ENCODE assay signal across 14 mouse cellular contexts in the genomic region with DNA sequence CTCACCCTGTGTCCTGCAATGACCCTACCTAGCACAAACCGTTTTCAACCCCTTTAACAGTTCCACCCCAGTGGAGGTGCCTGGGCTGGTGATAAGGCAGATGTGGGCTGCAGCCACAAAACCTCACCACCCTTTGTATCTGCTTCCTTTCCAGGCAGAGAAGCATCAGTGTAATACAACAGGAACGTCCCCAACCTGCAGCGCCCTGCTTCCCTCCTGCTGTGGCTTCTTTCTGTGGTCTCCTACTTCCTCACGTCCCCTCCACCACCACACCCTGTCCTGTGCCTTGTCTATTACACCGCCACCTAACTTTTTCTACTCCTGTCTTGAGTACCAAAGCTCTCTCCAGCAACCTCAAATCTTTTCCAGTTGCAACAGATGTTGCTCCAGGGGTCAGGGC. TPM values are rescaled to one million over a fixed set of nuclear protein-coding genes. Genes with fewer than 3 reads are reported as not detected.
DNase-seq lines count a peak whose midpoint lies in the region; ATAC-seq lines count a peak whose summit lies in the region.
"Had no signal": no experiment of that assay in that cellular context is flagged by ENCODE, and none has a peak within 500 bp of the region (broad histone marks: within the 10 kb centered on the region; RNA-seq: fewer than 3 reads in every experiment).

No protein-coding gene starts in this region.

- H3K4me3 ChIP-seq in forebrain, embryonic 11.5 days (ENCODE audit: low read depth, low read length), result no peak overlapping the region
- H3K4me3 ChIP-seq in hindbrain, embryonic 12.5 days, result no peak overlapping the region
- H3K4me3 ChIP-seq: heart, embryonic 15.5 days; intestine, embryonic 15.5 days; limb, embryonic 13.5 days; midbrain, embryonic 12.5 days had no signal

- H3K4me2 ChIP-seq in forebrain, embryonic 11.5 days (ENCODE audit: low read depth, low read length, severe bottlenecking), result no peak overlapping the region
- no peak overlapping the region for H3K4me2 ChIP-seq in hindbrain, embryonic 12.5 days (replicated peaks)
- H3K4me2 ChIP-seq: heart, embryonic 15.5 days; intestine, embryonic 15.5 days; limb, embryonic 13.5 days; midbrain, embryonic 12.5 days had no signal

- no peaks in the 10 kb centered on the region for H3K9me3 ChIP-seq in forebrain, embryonic 11.5 days (ENCODE audit: control insufficient read depth, low read length)
- H3K9me3 ChIP-seq in hindbrain, embryonic 12.5 days (replicated peaks), result no peaks in the 10 kb centered on the region
- H3K9me3 ChIP-seq: heart, embryonic 15.5 days; intestine, embryonic 15.5 days; limb, embryonic 13.5 days; midbrain, embryonic 12.5 days had no signal

- no peaks in the 10 kb centered on the region for H3K36me3 ChIP-seq in splenic B cell, adult 2 months (ENCODE audit: control insufficient read depth, insufficient read depth, low read length, poor library complexity, severe bottlenecking)
- no peaks in the 10 kb centered on the region for H3K36me3 ChIP-seq in forebrain, embryonic 11.5 days (ENCODE audit: control insufficient read depth, insufficient read depth, low read length)
- no peaks in the 10 kb centered on the region for H3K36me3 ChIP-seq in hindbrain, embryonic 12.5 days
- H3K36me3 ChIP-seq: heart, embryonic 15.5 days; intestine, embryonic 15.5 days; limb, embryonic 13.5 days; midbrain, embryonic 12.5 days had no signal

- WGBS in forebrain, embryonic 11.5 days, result 67% methylated on average over 5 of the region's 5 CpGs
- 63% methylated on average over 5 of the region's 5 CpGs for WGBS in hindbrain, embryonic 12.5 days

- no peak overlapping the region for H3K9ac ChIP-seq in forebrain, embryonic 11.5 days (ENCODE audit: low read length)
- no peak overlapping the region for H3K9ac ChIP-seq in hindbrain, embryonic 12.5 days
- H3K9ac ChIP-seq: heart, embryonic 15.5 days; intestine, embryonic 15.5 days; limb, embryonic 13.5 days; midbrain, embryonic 12.5 days had no signal

- ATAC-seq in activated CD4-positive, CD25-positive, alpha-beta regulatory T cell, adult 4 months, result peak; percentile 82
- peak; percentile 97 for ATAC-seq in megakaryocyte progenitor cell, adult 5-6 weeks (replicated peaks; ENCODE audit: poor library complexity)
- ATAC-seq in forebrain, embryonic 11.5 days (replicated peaks; ENCODE audit: low FRiP score), result no peak
- ATAC-seq in hindbrain, embryonic 12.5 days (ENCODE audit: low FRiP score), result no peak
- ATAC-seq: intestine, embryonic 15.5 days had no signal

- no peak overlapping the region for H3K27ac ChIP-seq in forebrain, embryonic 11.5 days (ENCODE audit: low read depth, low read length)
- H3K27ac ChIP-seq in hindbrain, embryonic 12.5 days, result no peak overlapping the region
- H3K27ac ChIP-seq: heart, embryonic 15.5 days; intestine, embryonic 15.5 days; limb, embryonic 13.5 days; midbrain, embryonic 12.5 days had no signal

- H3K27me3 ChIP-seq in splenic B cell, adult 2 months (ENCODE audit: control insufficient read depth, insufficient read depth, low read length, poor library complexity, severe bottlenecking), result no peaks in the 10 kb centered on the region
- no peaks in the 10 kb centered on the region for H3K27me3 ChIP-seq in forebrain, embryonic 11.5 days (ENCODE audit: control insufficient read depth, insufficient read depth, low read length)
- no peaks in the 10 kb centered on the region for H3K27me3 ChIP-seq in hindbrain, embryonic 12.5 days
- H3K27me3 ChIP-seq: intestine, embryonic 15.5 days; limb, embryonic 13.5 days; midbrain, embryonic 12.5 days had no signal

- H3K4me1 ChIP-seq in forebrain, embryonic 11.5 days (replicated peaks; ENCODE audit: control insufficient read depth, insufficient read depth, low read length), result peaks cover 3% of the 10 kb centered on the region; the same call in 1 of the 2 replicates
- peaks cover 6% of the 10 kb centered on the region for H3K4me1 ChIP-seq in hindbrain, embryonic 12.5 days
- H3K4me1 ChIP-seq: intestine, embryonic 15.5 days had no signal

- peak; percentile 80 for DNase-seq in CD4-positive helper T cell, adult 2 months (ENCODE audit: low read depth, low spot score)
- DNase-seq in splenic B cell, adult 2 months (ENCODE audit: low read depth, low spot score), result peak; percentile 69
- no peak for DNase-seq in c-Kit-positive CD71-positive TER-119-positive erythroid progenitor cells, embryonic 14.5 days (ENCODE audit: low spot score)
- DNase-seq in forebrain, embryonic 11.5 days (ENCODE audit: low spot score), result no peak
- no peak for DNase-seq in urinary bladder, adult 2 months (ENCODE audit: low spot score)
- DNase-seq: adrenal gland, postnatal 36 days; cerebellum, postnatal 14 days had no signal

RNA-seq across cellular contexts. Expression of a gene that starts 29.4 kb away (rescaled TPM):
- polyA plus RNA-seq in activated CD4-positive, CD25-positive, alpha-beta regulatory T cell, adult 4 months (2017; shearing (Covaris generic)), result 10 to 100 TPM; 15.0 to 18.5 TPM
- total RNA-seq in megakaryocyte progenitor cell, adult 5-6 weeks (2015), result 18.2 and 26.9 TPM in 2 replicates
- total RNA-seq in megakaryocyte progenitor cell, adult 5-6 weeks (2017), result 11.8 and 34.6 TPM in 2 replicates
- 20.9 and 22.8 TPM in 2 replicates for polyA plus RNA-seq in forebrain, embryonic 11.5 days (2014; fragmentation: Nextera tagmentation; extraction: Ambion mirVana)
- 45.1 and 45.2 TPM in 2 replicates for polyA plus RNA-seq in hindbrain, embryonic 12.5 days (2016; fragmentation: Nextera tagmentation; extraction: Ambion mirVana)
- polyA plus RNA-seq in urinary bladder, adult 2 months (2012; rRNA removed), result 2.3 and 3.6 TPM in 2 replicates

Comparison
In these comparisons a context has a peak if more than half of its experiments do, and no peak if none do; other contexts are left out.
1. DNase-seq: peak in CD4-positive helper T cell, adult 2 months (single experiment) and splenic B cell, adult 2 months (single experiment); none in c-Kit-positive CD71-positive TER-119-positive erythroid progenitor cells, embryonic 14.5 days (single experiment), forebrain, embryonic 11.5 days (single experiment) and urinary bladder, adult 2 months (single experiment).
2. ATAC-seq: peak in activated CD4-positive, CD25-positive, alpha-beta regulatory T cell, adult 4 months (single experiment) and megakaryocyte progenitor cell, adult 5-6 weeks (single experiment); none in forebrain, embryonic 11.5 days (single experiment) and hindbrain, embryonic 12.5 days (single experiment).